Mouse (Mus musculus): Measurements from ENCODE around the gene Adgra3. TPM values are rescaled to one million over a fixed set of nuclear protein-coding genes. Genes with fewer than 3 reads are reported as not detected.

Adgra3 gene
- total and polyA plus RNA-seq, 3 experiments = not detected

- Histone ChIP-seq H3K4me2 (ENCODE audit: insufficient read depth, low read depth, poor library complexity, severe bottlenecking) (no peak overlapping the region), H3K4me1 (ENCODE audit: control insufficient read depth in 1 of 2, insufficient read depth in 2 of 2) (no peaks in the 10 kb centered on the region), H3K27me3 (replicated peaks) (no peaks in the 10 kb centered on the region), H3K79me2 (replicated peaks; ENCODE audit: control insufficient read depth, extremely low read depth, insufficient read depth, poor library complexity, severe bottlenecking) (no peaks in the 10 kb centered on the region), H3K9me3 (replicated peaks; ENCODE audit: low read length) (peaks cover 70% of the 10 kb centered on the region), H3K4me3 (replicated peaks in 1 of 3; ENCODE audit: low read depth in 2 of 3, low read length in 2 of 3, poor library complexity in 1 of 3) (no peak overlapping the region), H3K9ac (ENCODE audit: insufficient read depth, low read depth) (no peak overlapping the region), H3K27ac (ENCODE audit: insufficient read depth, low read depth) (no peak overlapping the region), H3K36me3 (replicated peaks in 1 of 2; ENCODE audit: control insufficient read depth in 1 of 2, insufficient read depth in 1 of 2, low read length in 1 of 2) (no peaks in the 10 kb centered on the region)
- in situ Hi-C loops (cut with MboI; ENCODE audit: low pct_ligation_motif_present, low pct_unique_long_range_greater_than_20kb, low sequenced_read_pairs) = no loop called here
- dilution Hi-C loops (cut with MboI; ENCODE audit: extremely low pct_ligation_motif_present, extremely low pct_unique_long_range_greater_than_20kb, low sequenced_read_pairs) = no loop called here
- DNase-seq (ENCODE audit: extremely low read depth) = no peak
- TF ChIP-seq RAD21 (IDR thresholded peaks at IDR 0.05; ENCODE audit: low read depth, low read length) = no peak
- no peak for TF ChIP-seq POLR2A (IDR thresholded peaks at IDR 0.05; ENCODE audit: low read depth, low read length)
- TF ChIP-seq MAX (IDR thresholded peaks at IDR 0.05; ENCODE audit: low read length) = no peak
- no peak for TF ChIP-seq ELF1 (IDR thresholded peaks at IDR 0.05; ENCODE audit: low read depth, low read length)
- no peak for TF ChIP-seq ZKSCAN1 (IDR thresholded peaks at IDR 0.05; ENCODE audit: borderline replicate concordance, low read depth, low read length)
- TF ChIP-seq GABPA (IDR thresholded peaks at IDR 0.05; ENCODE audit: insufficient replicate concordance, low read depth, low read length) = no peak
- TF ChIP-seq ETS1 (conservative IDR thresholded peaks at IDR 0.05; ENCODE audit: low read depth, low read length) = no peak
- no peak for TF ChIP-seq EP300 (IDR thresholded peaks at IDR 0.05; ENCODE audit: low read length)
- no peak for TF ChIP-seq ZNF384 (IDR thresholded peaks at IDR 0.05; ENCODE audit: low read depth, low read length)
- TF ChIP-seq RCOR1 (conservative IDR thresholded peaks at IDR 0.05; ENCODE audit: low read depth, low read length) = no peak
- TF ChIP-seq POLR2AphosphoS2 (IDR thresholded peaks at IDR 0.05; ENCODE audit: low read depth, low read length) = no peak
- TF ChIP-seq CTCF (conservative IDR thresholded peaks at IDR 0.05 in 1 of 2, IDR thresholded peaks at IDR 0.05 in 1 of 2; ENCODE audit: low read depth in 2 of 2, low read length in 2 of 2) = no peak
- no peak for TF ChIP-seq JUN (IDR thresholded peaks at IDR 0.05; ENCODE audit: insufficient read depth, low read depth, low read length)
- TF ChIP-seq ZC3H11A (IDR thresholded peaks at IDR 0.05; ENCODE audit: low read depth, low read length) = no peak
- no peak for TF ChIP-seq KAT2A (IDR thresholded peaks at IDR 0.05; ENCODE audit: insufficient replicate concordance, low read length)
- TF ChIP-seq MAFK (IDR thresholded peaks at IDR 0.05; ENCODE audit: insufficient replicate concordance, low read length) = no peak
- no peak for TF ChIP-seq UBTF (IDR thresholded peaks at IDR 0.05; ENCODE audit: low read depth, low read length)
- TF ChIP-seq JUND (conservative IDR thresholded peaks at IDR 0.05; ENCODE audit: low read depth, low read length) = no peak
Measured at GRCm38 (mm10) chr5:50039521-50039920, 19.3 kb downstream of the Adgra3 start.

- Histone ChIP-seq H3K36me3 (replicated peaks in 1 of 2; ENCODE audit: control insufficient read depth in 1 of 2, insufficient read depth in 1 of 2, low read length in 1 of 2) (no peaks in the 10 kb centered on the region), H3K4me1 (ENCODE audit: control insufficient read depth in 1 of 2, insufficient read depth in 2 of 2) (no peaks in the 10 kb centered on the region), H3K4me2 (ENCODE audit: insufficient read depth, low read depth, poor library complexity, severe bottlenecking) (no peak overlapping the region), H3K27me3 (replicated peaks) (no peaks in the 10 kb centered on the region), H3K9me3 (replicated peaks; ENCODE audit: low read length) (peaks cover 69% of the 10 kb centered on the region), H3K79me2 (replicated peaks; ENCODE audit: control insufficient read depth, extremely low read depth, insufficient read depth, poor library complexity, severe bottlenecking) (no peaks in the 10 kb centered on the region), H3K4me3 (replicated peaks in 1 of 3; ENCODE audit: low read depth in 2 of 3, low read length in 2 of 3, poor library complexity in 1 of 3) (no peak overlapping the region), H3K27ac (ENCODE audit: insufficient read depth, low read depth) (no peak overlapping the region), H3K9ac (ENCODE audit: insufficient read depth, low read depth) (no peak overlapping the region)
- DNase-seq (ENCODE audit: extremely low read depth) = no peak
- dilution Hi-C loops (cut with MboI; ENCODE audit: extremely low pct_ligation_motif_present, extremely low pct_unique_long_range_greater_than_20kb, low sequenced_read_pairs) (no loop called here), in situ Hi-C loops (cut with MboI; ENCODE audit: low pct_ligation_motif_present, low pct_unique_long_range_greater_than_20kb, low sequenced_read_pairs) (no loop called here)
- TF ChIP-seq TBP (conservative IDR thresholded peaks at IDR 0.05; ENCODE audit: low read depth, low read length) (no peak), CHD2 (IDR thresholded peaks at IDR 0.05; ENCODE audit: low read length) (no peak), USF1 (IDR thresholded peaks at IDR 0.05; ENCODE audit: low read depth, low read length) (no peak), E2F4 (IDR thresholded peaks at IDR 0.05; ENCODE audit: insufficient replicate concordance, low read depth, low read length) (no peak), ZC3H11A (IDR thresholded peaks at IDR 0.05; ENCODE audit: low read depth, low read length) (no peak), MAZ (IDR thresholded peaks at IDR 0.05; ENCODE audit: low read depth, low read length) (no peak)
Measured at GRCm38 (mm10) chr5:50037666-50038065, 21.1 kb downstream of the Adgra3 start.
